Mouse (Mus musculus) retina, adult 2 months (tissue): ENCODE measurements around the gene Trim72.

Experiments used
- DNase-seq: peaks from one replicate; pipeline ENCODE4 v3.0.0-alpha.2; 2012; ENCODE audit warnings: low read depth, low spot score

The Trim72 gene

GRCm38 (mm10) chr7:128053061-128053460, 49.3 kb downstream of the Trim72 start:
- DNase-seq: no peak

DNA sequence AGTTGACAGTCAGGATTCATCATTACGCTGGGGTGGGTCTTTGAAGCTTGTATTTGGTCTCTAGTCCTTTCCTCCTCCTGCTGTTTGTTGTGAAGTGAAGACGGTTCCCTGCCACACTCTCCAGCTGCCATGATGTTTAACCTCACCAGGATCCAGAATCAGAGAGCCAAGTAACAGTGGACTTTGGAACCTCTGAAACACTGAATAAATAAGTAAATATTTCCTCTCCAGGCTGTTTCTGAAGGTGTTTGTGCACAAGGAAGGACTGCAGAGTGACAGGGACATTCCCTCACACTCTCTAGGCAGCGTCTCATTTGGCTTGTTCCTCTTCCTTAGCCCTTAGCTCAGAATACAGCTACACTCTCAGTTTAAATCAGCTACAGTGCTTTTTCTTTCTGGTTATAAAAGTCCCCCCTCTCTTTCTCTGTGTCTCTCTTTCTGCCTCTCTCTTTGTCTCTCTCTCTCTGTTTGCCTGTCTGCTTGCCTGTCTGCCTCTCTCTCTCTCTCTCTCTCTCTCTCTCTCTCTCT, 53.2 kb downstream of the Trim72 start:
- DNase-seq: no peak

DNA sequence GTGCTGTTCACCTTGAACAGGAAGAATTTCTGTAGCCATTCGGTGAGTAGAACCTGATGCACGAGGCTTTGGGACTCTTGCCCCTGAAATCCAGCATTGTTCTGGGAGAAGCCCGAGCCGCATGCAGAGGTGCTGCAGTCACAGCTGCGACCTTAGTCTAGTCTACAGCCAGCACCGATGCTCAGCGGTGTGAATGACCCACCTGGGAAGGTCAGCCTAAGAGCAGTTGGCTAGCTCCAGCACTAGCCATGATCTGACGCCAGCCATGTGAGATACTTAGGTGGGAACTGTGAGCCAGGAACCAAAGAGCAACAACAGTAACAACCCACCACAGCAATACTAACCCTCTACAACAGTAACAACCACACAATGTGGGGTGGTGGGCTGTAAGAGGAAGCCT, 54.1 kb downstream of the Trim72 start:
- no peak for DNase-seq

GRCm38 (mm10) chr7:128058576-128058975, 54.8 kb downstream of the Trim72 start:
- no peak for DNase-seq

GRCm38 (mm10) chr7:128059091-128059490, 55.3 kb downstream of the Trim72 start:
- DNase-seq: no peak
